Mouse (Mus musculus) ES-E14 (cell line): ENCODE results near the gene Cpne4.

Experiments used
- CHD2 ChIP-seq: IDR thresholded peaks from 2 replicates; pipeline ENCODE4 v1.6.1; 2014; ENCODE audit warnings: mild to moderate bottlenecking, low read depth, low read length, inconsistent platforms
- HCFC1 ChIP-seq: IDR thresholded peaks from 2 replicates; pipeline ENCODE4 v1.6.1; 2012; ENCODE audit warnings: low read length, inconsistent platforms, borderline replicate concordance; ENCODE audit not compliant: insufficient read depth
- MAFK ChIP-seq: IDR thresholded peaks from 2 replicates; pipeline ENCODE4 v1.6.1; 2014; ENCODE audit warnings: mild to moderate bottlenecking, low read depth, low read length, inconsistent platforms; ENCODE audit not compliant: insufficient read depth
- ZC3H11A ChIP-seq: IDR thresholded peaks from 2 replicates; pipeline ENCODE4 v1.6.1; 2012; ENCODE audit warnings: low read depth, mild to moderate bottlenecking, inconsistent platforms, low read length, borderline replicate concordance
- ZNF384 ChIP-seq: IDR thresholded peaks from 2 replicates; pipeline ENCODE4 v1.6.1; 2012; ENCODE audit warnings: low read depth, low read length, inconsistent platforms

- TF ChIP-seq ZNF384: no peak
- TF ChIP-seq ZC3H11A: no peak
- TF ChIP-seq HCFC1: no peak
- no peak for TF ChIP-seq MAFK
- TF ChIP-seq CHD2: no peak
Observed at GRCm38 (mm10) chr9:104878558-104878957, 331.5 kb downstream of the Cpne4 start.
